Mouse (Mus musculus) limb, embryonic 11.5 days (tissue): ENCODE measurements around the gene Cacnb1. TPM values are rescaled to one million over a fixed set of nuclear protein-coding genes. Genes with fewer than 3 reads are reported as not detected.
A peak's percentile ranks its signal among the peaks of the same experiment; 100 is the strongest.

Experiments used
- ATAC-seq: fragments of 200-750 bp; cut with Nextera tagmentation; 2 replicates; pipeline ENCODE4 v1.8.0; 2017; ENCODE audit warnings: low read depth; ENCODE audit not compliant: insufficient number of reproducible peaks, low FRiP score, low TSS enrichment
- DNase-seq: peaks from one replicate; pipeline ENCODE4 v3.0.0-alpha.2; 2015; ENCODE audit warnings: low spot score
- H3K27ac ChIP-seq: fragments of 300-500 bp; sonication (generic); replicated peaks from 2 replicates; pipeline ENCODE4 v1.5.1; 2014; ENCODE audit warnings: low read depth, mild to moderate bottlenecking, low read length
- H3K27me3 ChIP-seq: fragments of 300-500 bp; sonication (generic); 2 replicates; pipeline ENCODE4 v1.6.1; 2014; ENCODE audit warnings: mild to moderate bottlenecking, low read length, mixed read lengths; ENCODE audit not compliant: control insufficient read depth, insufficient read depth
- H3K36me3 ChIP-seq: fragments of 300-500 bp; sonication (generic); 2 replicates; pipeline ENCODE4 v1.6.1; 2014; ENCODE audit warnings: mild to moderate bottlenecking, low read length, moderate library complexity, mixed read lengths; ENCODE audit not compliant: control insufficient read depth, insufficient read depth
- H3K4me1 ChIP-seq: fragments of 300-500 bp; sonication (generic); 2 replicates; pipeline ENCODE4 v1.6.1; 2014; ENCODE audit warnings: low read length, mixed read lengths; ENCODE audit not compliant: control insufficient read depth, insufficient read depth
- H3K4me2 ChIP-seq: fragments of 300-500 bp; sonication (generic); 2 replicates; pipeline ENCODE4 v1.6.1; 2014; ENCODE audit warnings: low read depth, mild to moderate bottlenecking, moderate library complexity; ENCODE audit not compliant: severe bottlenecking
- H3K4me3 ChIP-seq: fragments of 300-500 bp; sonication (generic); 2 replicates; pipeline ENCODE4 v1.5.1; 2014; ENCODE audit warnings: low read depth, low read length
- H3K9ac ChIP-seq: fragments of 300-500 bp; sonication (generic); 2 replicates; pipeline ENCODE4 v1.6.1; 2014; ENCODE audit warnings: mild to moderate bottlenecking, low read length
- H3K9me3 ChIP-seq: fragments of 300-500 bp; sonication (generic); 2 replicates; pipeline ENCODE4 v1.6.1; 2016; ENCODE audit warnings: low read length; ENCODE audit not compliant: control insufficient read depth
- WGBS: fragments of 180-500 bp; shearing (Covaris S2); extraction: QIAGEN DNeasy Blood & Tissue Kit; methylation state at CpG from one replicate; pipeline ENCODE4 v1.1.7; 2014; 5-methylcytosine and 5-hydroxymethylcytosine counted together
- polyA plus RNA-seq: library from polyadenylated mRNA; unstranded; fragments of >200 nt; fragmentation: Nextera tagmentation; extraction: Ambion mirVana; gene quantifications from 2 replicates; pipeline ENCODE4 v1.2.1, GENCODE M21; 2014

Cacnb1 gene
- polyA plus RNA-seq, 1 experiment from 2014 or later, result 6.8 TPM

- no peak overlapping the region for H3K9ac ChIP-seq
- H3K4me2 ChIP-seq, result no peak overlapping the region
- no peak overlapping the region for H3K27ac ChIP-seq
- H3K4me1 ChIP-seq, result peaks cover 10% of the 10 kb centered on the region
- peaks cover 2% of the 10 kb centered on the region; the same call in 1 of the 2 replicates for H3K36me3 ChIP-seq
- H3K4me3 ChIP-seq, result no peak overlapping the region
- 95% methylated on average over 5 of the region's 5 CpGs for WGBS
- ATAC-seq (no peak), DNase-seq (no peak)
- H3K27me3 ChIP-seq, result no peaks in the 10 kb centered on the region
- no peaks in the 10 kb centered on the region for H3K9me3 ChIP-seq
Observed at GRCm38 (mm10) chr11:98016177-98016576, 6.7 kb downstream of the Cacnb1 start.

- H3K27me3 ChIP-seq, result no peaks in the 10 kb centered on the region
- H3K4me2 ChIP-seq, result no peak overlapping the region
- H3K27ac ChIP-seq, result no peak overlapping the region
- DNase-seq (no peak), ATAC-seq (no peak)
- H3K36me3 ChIP-seq, result peaks cover 2% of the 10 kb centered on the region; the same call in 1 of the 2 replicates
- 81% methylated on average over 10 of the region's 10 CpGs for WGBS
- H3K4me3 ChIP-seq, result no peak overlapping the region
- no peaks in the 10 kb centered on the region for H3K4me1 ChIP-seq
- no peaks in the 10 kb centered on the region for H3K9me3 ChIP-seq
- H3K9ac ChIP-seq, result no peak overlapping the region; the same call in 1 of the 2 replicates
Observed at GRCm38 (mm10) chr11:98012831-98013230, 10.0 kb downstream of the Cacnb1 start.

- no peaks in the 10 kb centered on the region for H3K27me3 ChIP-seq
- H3K9ac ChIP-seq, result no peak overlapping the region
- DNase-seq, result no peak
- ATAC-seq, result no peak
- no peaks in the 10 kb centered on the region for H3K9me3 ChIP-seq
- H3K36me3 ChIP-seq, result peaks cover 2% of the 10 kb centered on the region; the same call in 1 of the 2 replicates
- H3K4me1 ChIP-seq, result no peaks in the 10 kb centered on the region
- H3K4me3 ChIP-seq, result no peak overlapping the region
- 61% methylated on average over 9 of the region's 9 CpGs for WGBS
- no peak overlapping the region for H3K27ac ChIP-seq
- no peak overlapping the region for H3K4me2 ChIP-seq
Observed at GRCm38 (mm10) chr11:98011716-98012115, 11.1 kb downstream of the Cacnb1 start.

- H3K27ac ChIP-seq, result no peak overlapping the region
- ATAC-seq, result no peak
- no peak for DNase-seq
- H3K9me3 ChIP-seq, result no peaks in the 10 kb centered on the region
- H3K4me3 ChIP-seq, result no peak overlapping the region
- H3K4me2 ChIP-seq, result no peak overlapping the region
- WGBS, result 84% methylated on average over 11 of the region's 11 CpGs
- H3K27me3 ChIP-seq, result no peaks in the 10 kb centered on the region
- peaks cover under 1% of the 10 kb centered on the region; the same call in 1 of the 2 replicates for H3K4me1 ChIP-seq
- H3K9ac ChIP-seq, result no peak overlapping the region
- no peaks in the 10 kb centered on the region; the same call in 1 of the 2 replicates for H3K36me3 ChIP-seq
Observed at GRCm38 (mm10) chr11:98008087-98008486, 14.7 kb downstream of the Cacnb1 start.

- no peak overlapping the region for H3K4me3 ChIP-seq
- ATAC-seq (no peak), DNase-seq (no peak)
- H3K36me3 ChIP-seq, result no peaks in the 10 kb centered on the region; the same call in 1 of the 2 replicates
- H3K4me1 ChIP-seq, result peaks cover 15% of the 10 kb centered on the region
- no peak overlapping the region for H3K4me2 ChIP-seq
- 83% methylated on average over 10 of the region's 10 CpGs for WGBS
- peaks cover 9% of the 10 kb centered on the region for H3K27me3 ChIP-seq
- H3K27ac ChIP-seq, result no peak overlapping the region
- no peaks in the 10 kb centered on the region for H3K9me3 ChIP-seq
- H3K9ac ChIP-seq, result no peak overlapping the region
Observed at GRCm38 (mm10) chr11:98005686-98006085, 17.1 kb downstream of the Cacnb1 start.

GRCm38 (mm10) chr11:98005076-98005475 lies 17.8 kb downstream of the Cacnb1 start:
- H3K4me2 ChIP-seq, result no peak overlapping the region
- H3K27me3 ChIP-seq, result peaks cover 12% of the 10 kb centered on the region
- peaks cover 18% of the 10 kb centered on the region for H3K4me1 ChIP-seq
- H3K36me3 ChIP-seq, result no peaks in the 10 kb centered on the region; the same call in 1 of the 2 replicates
- no peak overlapping the region for H3K27ac ChIP-seq
- no peak overlapping the region for H3K9ac ChIP-seq
- ATAC-seq (no peak), DNase-seq (no peak)
- no peaks in the 10 kb centered on the region for H3K9me3 ChIP-seq
- H3K4me3 ChIP-seq, result no peak overlapping the region
- WGBS, result 27% methylated on average over 13 of the region's 13 CpGs

- Histone ChIP-seq H3K9me3 (no peaks in the 10 kb centered on the region), H3K27me3 (peaks cover 12% of the 10 kb centered on the region), H3K4me2 (no peak overlapping the region), H3K36me3 (no peaks in the 10 kb centered on the region), H3K4me3 (no peak overlapping the region), H3K9ac (no peak overlapping the region; the same call in 1 of the 2 replicates), H3K27ac (no peak overlapping the region), H3K4me1 (peaks cover 18% of the 10 kb centered on the region)
- DNase-seq (no peak), ATAC-seq (no peak)
- 87% methylated on average over 8 of the region's 8 CpGs for WGBS
Observed at GRCm38 (mm10) chr11:98004161-98004560, 18.7 kb downstream of the Cacnb1 start.

GRCm38 (mm10) chr11:98003171-98003671 lies 19.6 kb downstream of the Cacnb1 start:
- 23% methylated on average over 17 of the region's 17 CpGs for WGBS
- DNase-seq (no peak), ATAC-seq (peak; percentile 44; the same call in 1 of the 2 replicates)
- Histone ChIP-seq H3K27ac (no peak overlapping the region), H3K9me3 (no peaks in the 10 kb centered on the region), H3K27me3 (peaks cover 12% of the 10 kb centered on the region), H3K4me3 (peak overlapping the region; percentile 5; the same call in 1 of the 2 replicates), H3K4me2 (peak overlapping the region; percentile 27; the same call in 1 of the 2 replicates), H3K4me1 (peaks cover 18% of the 10 kb centered on the region), H3K36me3 (no peaks in the 10 kb centered on the region), H3K9ac (no peak overlapping the region)

GRCm38 (mm10) chr11:98002627-98003026 lies 20.2 kb downstream of the Cacnb1 start:
- H3K4me3 ChIP-seq, result peak overlapping the region; percentile 5; the same call in 1 of the 2 replicates
- DNase-seq, result peak; percentile 92
- no peak for ATAC-seq
- H3K36me3 ChIP-seq, result no peaks in the 10 kb centered on the region
- WGBS, result 2% methylated on average over 12 of the region's 12 CpGs
- H3K4me2 ChIP-seq, result peak overlapping the region; percentile 27
- H3K27ac ChIP-seq, result no peak overlapping the region
- peaks cover 12% of the 10 kb centered on the region for H3K27me3 ChIP-seq
- H3K9me3 ChIP-seq, result no peaks in the 10 kb centered on the region
- H3K9ac ChIP-seq, result no peak overlapping the region
- peaks cover 18% of the 10 kb centered on the region for H3K4me1 ChIP-seq
